Mouse (Mus musculus) MEL (cell line): Measurements from ENCODE around the gene Rpa2.

Source experiments
- CHD2 ChIP-seq: IDR thresholded peaks from 2 replicates; pipeline ENCODE4 v1.6.1; 2011; ENCODE audit warnings: low read length, improper control_type of control experiment
- CTCF ChIP-seq, 3 experiments: IDR thresholded peaks in 2 of 3; conservative IDR thresholded peaks in 1 of 3; 2 replicates each; pipeline ENCODE4 v1.5.1; 2011 to 2012; ENCODE audit warnings: low read length in 3 of 3, low read depth in 2 of 3, mild to moderate bottlenecking in 2 of 3, improper control_type of control experiment in 1 of 3, inconsistent platforms in 1 of 3, mixed read lengths in 1 of 3, moderate library complexity in 1 of 3; ENCODE audit not compliant: control insufficient read depth in 1 of 3, insufficient read depth in 1 of 3, poor library complexity in 1 of 3, severe bottlenecking in 1 of 3
- E2F4 ChIP-seq: IDR thresholded peaks from 2 replicates; pipeline ENCODE4 v1.6.1; 2011; ENCODE audit warnings: low read depth, low read length, improper control_type of control experiment, borderline replicate concordance
- ETS1 ChIP-seq: IDR thresholded peaks from 2 replicates; pipeline ENCODE4 v1.6.1; 2012; ENCODE audit warnings: low read depth, mild to moderate bottlenecking, inconsistent platforms, low read length, improper control_type of control experiment, moderate library complexity
- GATA1 ChIP-seq: IDR thresholded peaks from 2 replicates; pipeline ENCODE4 v1.6.1; 2011; ENCODE audit warnings: low read depth, low read length, improper control_type of control experiment
- MAFK ChIP-seq: IDR thresholded peaks from 2 replicates; pipeline ENCODE4 v1.6.1; 2011; ENCODE audit warnings: low read depth, mild to moderate bottlenecking, low read length, improper control_type of control experiment, borderline replicate concordance
- MAX ChIP-seq: IDR thresholded peaks from 2 replicates; pipeline ENCODE4 v1.6.1; 2011; ENCODE audit warnings: low read length, improper control_type of control experiment
- MEF2A ChIP-seq: IDR thresholded peaks from 2 replicates; pipeline ENCODE4 v1.6.1; 2014; ENCODE audit warnings: low read depth, mild to moderate bottlenecking, inconsistent platforms, low read length, improper control_type of control experiment; ENCODE audit not compliant: poor library complexity, insufficient replicate concordance, severe bottlenecking; ENCODE audit errors: extremely low read depth
- POLR2A ChIP-seq, 2 experiments: IDR thresholded peaks; 2 replicates each; pipeline ENCODE4 v1.6.1; 2011 to 2012; ENCODE audit warnings: low read length in 2 of 2, mild to moderate bottlenecking in 2 of 2, control low read depth in 1 of 2, improper control_type of control experiment in 1 of 2, low read depth in 1 of 2, moderate library complexity in 1 of 2; ENCODE audit not compliant: control insufficient read depth in 1 of 2, insufficient read depth in 1 of 2, poor library complexity in 1 of 2
- RCOR1 ChIP-seq: IDR thresholded peaks from 2 replicates; pipeline ENCODE4 v1.6.1; 2012; ENCODE audit warnings: low read depth, mild to moderate bottlenecking, inconsistent platforms, low read length, improper control_type of control experiment
- SIN3A ChIP-seq: IDR thresholded peaks from 2 replicates; pipeline ENCODE4 v1.6.1; 2012; ENCODE audit warnings: low read length, improper control_type of control experiment, inconsistent platforms
- TBP ChIP-seq: IDR thresholded peaks from 2 replicates; pipeline ENCODE4 v1.8.0; 2011; ENCODE audit warnings: low read depth, low read length, improper control_type of control experiment
- ZC3H11A ChIP-seq: IDR thresholded peaks from 2 replicates; pipeline ENCODE4 v1.6.1; 2012; ENCODE audit warnings: low read depth, mild to moderate bottlenecking, inconsistent platforms, low read length, improper control_type of control experiment
- ZKSCAN1 ChIP-seq: IDR thresholded peaks from 2 replicates; pipeline ENCODE4 v1.6.1; 2012; ENCODE audit warnings: low read depth, mild to moderate bottlenecking, inconsistent platforms, low read length, improper control_type of control experiment, moderate library complexity

DNA sequence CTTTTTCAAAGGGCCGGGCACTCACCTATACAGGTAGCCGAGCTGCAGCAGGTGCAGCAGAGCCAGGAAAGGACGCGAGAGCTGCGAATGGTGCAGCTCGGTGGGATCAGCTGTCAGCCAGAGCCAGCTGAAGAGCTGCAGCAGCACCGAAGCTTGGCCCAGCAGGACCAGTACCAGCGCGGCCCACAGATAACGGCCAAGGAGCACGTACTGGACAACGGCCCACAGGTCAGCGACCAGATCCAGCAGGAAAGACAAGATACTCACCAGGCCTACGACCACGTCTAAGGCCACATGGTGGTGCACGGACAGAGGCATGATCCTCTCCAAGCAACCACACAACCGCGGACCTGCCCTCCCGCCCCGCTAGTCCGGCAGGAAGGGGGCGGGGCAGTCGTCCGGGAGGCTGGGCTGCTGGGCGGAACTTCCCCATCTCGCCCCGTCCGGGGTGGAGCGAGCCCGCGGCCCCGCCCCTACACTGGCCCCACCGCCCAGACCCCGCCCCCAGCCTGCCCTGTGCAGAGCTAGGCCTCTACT is 35.9 kb upstream of the Rpa2 start, which contains the start of gene Xkr8:
- TF ChIP-seq E2F4, result no peak
- no peak for TF ChIP-seq CTCF (IDR thresholded peaks at IDR 0.05 in 2 of 3, conservative IDR thresholded peaks at IDR 0.05 in 1 of 3; ENCODE audit: control insufficient read depth in 1 of 3, insufficient read depth in 1 of 3, low read depth in 2 of 3, low read length in 3 of 3, poor library complexity in 1 of 3, severe bottlenecking in 1 of 3)
- no peak for TF ChIP-seq ZC3H11A
- no peak for TF ChIP-seq CHD2
- peak; percentile 46 to 66; a peak in 1 of 4 replicates for TF ChIP-seq POLR2A (IDR thresholded peaks at IDR 0.05; ENCODE audit: control insufficient read depth in 1 of 2, insufficient read depth in 1 of 2, low read depth in 1 of 2, low read length in 2 of 2, poor library complexity in 1 of 2)
- peak; percentile 76 for TF ChIP-seq SIN3A
- no peak for TF ChIP-seq GATA1
- TF ChIP-seq MAFK, result no peak
- TF ChIP-seq ZKSCAN1, result no peak
- peak; percentile 50 for TF ChIP-seq MAX
- no peak for TF ChIP-seq MEF2A
- no peak for TF ChIP-seq RCOR1
- TF ChIP-seq ETS1, result no peak
- no peak for TF ChIP-seq TBP
